Mouse (Mus musculus) Patski (cell line): Measurements from ENCODE around the gene Nfyb. TPM values are rescaled to one million over a fixed set of nuclear protein-coding genes. Genes with fewer than 3 reads are reported as not detected.

Source experiments
- ATAC-seq: fragments of 100-300 bp; one replicate; pipeline ENCODE4 v1.8.0; 2021
- CTCF ChIA-PET: fragments of 350-600 bp; sonication (Branson Sonifier 250); formaldehyde crosslinking; loops from one replicate; lab custom pipeline; 2022; ENCODE audit warnings: inconsistent platforms; lab: Charles Lee
- POLR2A ChIA-PET: fragments of 350-600 bp; sonication (Branson Sonifier 250); formaldehyde crosslinking; loops from one replicate; lab custom pipeline; 2022; ENCODE audit warnings: antibody characterized with exemption, inconsistent platforms; lab: Charles Lee
- DNase-seq: peaks from one replicate; pipeline ENCODE4 v3.0.0-alpha.2; 2011; ENCODE audit warnings: low read depth, low spot score
- H3K27me3 ChIP-seq: fragments of 371-371 bp; one replicate; pipeline ENCODE4 v1.5.1; 2021
- CTCF ChIP-seq: fragments of 100-300 bp; IDR thresholded peaks from one replicate; pipeline ENCODE4 v1.5.1; 2021
- in situ Hi-C: fragments of 300-500 bp; cut with MboI; formaldehyde crosslinking; loops from 3 replicates; pipeline ENCODE4 v1.11.1; 2018; ENCODE audit warnings: low pct_unique_long_range_greater_than_20kb, mixed read lengths
- polyA plus RNA-seq: library from polyadenylated mRNA; unstranded; gene quantifications from one replicate; pipeline ENCODE4 v1.2.3, GENCODE M21; 2021

The Nfyb gene
- polyA plus RNA-seq, 1 experiment from 2014 or later: 28.5 TPM

- DNase-seq: no peak
- ATAC-seq: no peak
- no peaks in the 10 kb centered on the region for H3K27me3 ChIP-seq
- ChIA-PET CTCF (interaction anchor here (0.8 to 2.0 kb wide), 2 partner anchors 103 to 110 kb away, joined by 3 to 6 read pairs; no protein-coding TSS in a partner anchor), POLR2A (no interaction called here)
- peak; percentile 28 for TF ChIP-seq CTCF
- in situ Hi-C loops: loop anchor here (10.0 to 25.0 kb wide), 2 partner anchors 556 to 714 kb away; no protein-coding TSS in a partner anchor
Observed at GRCm38 (mm10) chr10:82798312-82798933, 34.5 kb upstream of the Nfyb start.

GRCm38 (mm10) chr10:82797119-82797491, 33.2 kb upstream of the Nfyb start:
- no peak for ATAC-seq
- no peak for TF ChIP-seq CTCF
- in situ Hi-C loops: loop anchor here (10.0 to 25.0 kb wide), 2 partner anchors 558 to 715 kb away; no protein-coding TSS in a partner anchor
- H3K27me3 ChIP-seq: no peaks in the 10 kb centered on the region
- POLR2A ChIA-PET: no interaction called here
- no peak for DNase-seq
- CTCF ChIA-PET: no interaction called here

DNA sequence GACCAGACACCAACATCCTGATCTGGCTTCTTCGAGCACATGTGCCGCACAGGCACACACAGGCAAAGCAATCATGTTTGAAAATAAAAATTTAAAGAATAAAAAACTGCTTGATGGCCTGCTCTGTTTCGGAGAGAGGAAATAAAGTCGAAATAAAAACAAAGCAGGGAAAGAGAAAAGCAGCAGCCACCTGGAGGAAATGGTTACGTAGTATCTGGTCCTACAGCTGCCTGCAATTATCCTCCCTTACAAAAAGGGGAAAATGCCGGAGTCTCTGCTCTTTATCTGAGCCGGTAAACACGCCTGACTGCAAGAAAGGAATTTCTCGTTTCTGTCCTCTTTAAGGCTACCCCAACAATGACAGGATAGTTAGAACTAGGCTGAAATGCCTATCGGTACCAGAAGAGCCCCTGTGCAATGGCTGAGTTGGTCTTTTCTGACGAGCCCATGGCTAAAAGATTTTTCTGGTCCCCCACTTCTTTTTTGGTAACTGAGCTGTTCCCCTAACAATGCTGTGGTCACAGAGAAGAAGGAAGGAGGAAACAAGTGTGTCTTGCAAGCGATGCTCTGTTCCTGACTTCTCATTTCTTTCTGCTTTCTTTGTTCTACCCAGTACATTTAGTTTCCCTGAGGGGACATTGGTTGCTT, 32.7 kb upstream of the Nfyb start:
- ATAC-seq: no peak
- ChIA-PET POLR2A (interaction anchor here (1.5 kb wide), 1 partner anchor 16 kb away, joined by 5 read pairs; no protein-coding TSS in a partner anchor), CTCF (interaction anchor here (1.1 to 2.3 kb wide), 3 partner anchors 93 to 107 kb away, joined by 4 to 19 read pairs (median 7); no protein-coding TSS in a partner anchor)
- no peaks in the 10 kb centered on the region for H3K27me3 ChIP-seq
- no peak for DNase-seq
- no peak for TF ChIP-seq CTCF
- in situ Hi-C loops: loop anchor here (10.0 to 25.0 kb wide), 2 partner anchors 558 to 716 kb away; no protein-coding TSS in a partner anchor

DNA sequence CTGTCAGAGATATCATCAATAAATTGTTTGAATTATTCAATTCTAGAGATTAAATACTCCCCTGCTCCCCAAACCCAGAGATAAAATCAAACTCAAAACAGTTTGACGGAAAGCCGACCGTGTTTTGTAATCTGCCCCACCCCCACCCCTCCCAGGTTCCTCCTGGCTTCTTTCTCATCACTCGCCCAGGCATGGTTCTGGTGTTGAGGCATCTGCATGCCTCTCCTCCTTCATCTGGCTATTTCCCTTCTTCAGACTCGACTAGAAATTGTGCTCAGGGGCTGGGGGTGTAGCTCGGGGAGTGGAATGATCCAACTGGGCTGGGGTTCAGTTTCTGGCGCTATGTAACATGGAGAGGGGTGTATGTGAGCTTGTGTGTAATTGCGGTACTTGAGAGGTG, 31.8 kb upstream of the Nfyb start:
- ChIA-PET POLR2A (interaction anchor here (0.9 to 1.5 kb wide), 3 partner anchors 16 to 65 kb away, joined by 3 to 5 read pairs (median 3); partner anchors contain the start of gene Nfyb), CTCF (interaction anchor here (1.1 to 2.3 kb wide), 7 partner anchors 10 to 114 kb away, joined by 3 to 19 read pairs (median 5); no protein-coding TSS in a partner anchor)
- DNase-seq (no peak), ATAC-seq (no peak)
- H3K27me3 ChIP-seq: no peaks in the 10 kb centered on the region
- in situ Hi-C loops: loop anchor here (10.0 to 25.0 kb wide), 2 partner anchors 559 to 717 kb away; no protein-coding TSS in a partner anchor
- no peak for TF ChIP-seq CTCF

- TF ChIP-seq CTCF: peak; percentile 72
- no peaks in the 10 kb centered on the region for H3K27me3 ChIP-seq
- CTCF ChIA-PET: interaction anchor here (0.7 to 2.3 kb wide), 8 partner anchors 11 to 115 kb away, joined by 3 to 19 read pairs (median 4); no protein-coding TSS in a partner anchor
- DNase-seq (no peak), ATAC-seq (peak; percentile 83)
- POLR2A ChIA-PET: interaction anchor here (0.9 to 1.5 kb wide), 3 partner anchors 17 to 65 kb away, joined by 3 to 5 read pairs (median 3); partner anchors contain the start of gene Nfyb
- in situ Hi-C loops: loop anchor here (10.0 to 25.0 kb wide), 2 partner anchors 560 to 717 kb away; no protein-coding TSS in a partner anchor
Observed at GRCm38 (mm10) chr10:82795071-82795731, 31.3 kb upstream of the Nfyb start.

GRCm38 (mm10) chr10:82792311-82792710, 28.4 kb upstream of the Nfyb start:
- CTCF ChIA-PET: no interaction called here
- DNase-seq (no peak), ATAC-seq (no peak)
- TF ChIP-seq CTCF: no peak
- POLR2A ChIA-PET: no interaction called here
- in situ Hi-C loops: loop anchor here (10.0 to 25.0 kb wide), 2 partner anchors 562 to 720 kb away; no protein-coding TSS in a partner anchor
- no peaks in the 10 kb centered on the region for H3K27me3 ChIP-seq

GRCm38 (mm10) chr10:82791713-82792112, 27.8 kb upstream of the Nfyb start:
- DNase-seq (no peak), ATAC-seq (no peak)
- POLR2A ChIA-PET: no interaction called here
- TF ChIP-seq CTCF: peak; percentile 23
- no peaks in the 10 kb centered on the region for H3K27me3 ChIP-seq
- CTCF ChIA-PET: interaction anchor here (1.0 kb wide), 1 partner anchor 11 kb away, joined by 3 read pairs; no protein-coding TSS in a partner anchor
- in situ Hi-C loops: loop anchor here (10.0 to 25.0 kb wide), 2 partner anchors 563 to 721 kb away; no protein-coding TSS in a partner anchor

- in situ Hi-C loops: loop anchor here (10.0 to 25.0 kb wide), 2 partner anchors 564 to 722 kb away; no protein-coding TSS in a partner anchor
- no peak for TF ChIP-seq CTCF
- CTCF ChIA-PET: no interaction called here
- H3K27me3 ChIP-seq: no peaks in the 10 kb centered on the region
- no peak for DNase-seq
- POLR2A ChIA-PET: no interaction called here
- ATAC-seq: no peak
Observed at GRCm38 (mm10) chr10:82790504-82790903, 26.6 kb upstream of the Nfyb start.

- ChIA-PET CTCF (no interaction called here), POLR2A (no interaction called here)
- in situ Hi-C loops: loop anchor here (25.0 kb wide), 1 partner anchor 723 kb away; no protein-coding TSS in a partner anchor
Observed at GRCm38 (mm10) chr10:82789181-82789580, 25.2 kb upstream of the Nfyb start.

GRCm38 (mm10) chr10:82782472-82782871, 18.5 kb upstream of the Nfyb start:
- POLR2A ChIA-PET: no interaction called here
- DNase-seq (no peak), ATAC-seq (no peak)
- no peak for TF ChIP-seq CTCF
- in situ Hi-C loops: loop anchor here (25.0 kb wide), 1 partner anchor 730 kb away; no protein-coding TSS in a partner anchor
- H3K27me3 ChIP-seq: no peaks in the 10 kb centered on the region
- CTCF ChIA-PET: no interaction called here

More at GRCm38 (mm10) chr10:82789181-82789580, 25.2 kb upstream of the Nfyb start:
- H3K27me3 ChIP-seq: no peaks in the 10 kb centered on the region
- DNase-seq (no peak), ATAC-seq (no peak)
- TF ChIP-seq CTCF: no peak
